In genomic region chr5:65525674-65526443, GRCm38 (mm10) we compare ENCODE assay signal across 12 mouse cellular contexts. TPM values are rescaled to one million over a fixed set of nuclear protein-coding genes. Genes with fewer than 3 reads are reported as not detected.
DNase-seq lines count a peak whose midpoint lies in the region; ATAC-seq lines count a peak whose summit lies in the region.
"Had no signal": no experiment of that assay in that cellular context is flagged by ENCODE, and none has a peak within 500 bp of the region (broad histone marks: within the 10 kb centered on the region; RNA-seq: fewer than 3 reads in every experiment).

No protein-coding gene starts in this region.

- no peaks in the 10 kb centered on the region for H3K27me3 ChIP-seq in heart, embryonic 11.5 days (ENCODE audit: control insufficient read depth, insufficient read depth, low read length)
- no peaks in the 10 kb centered on the region for H3K27me3 ChIP-seq in midbrain, embryonic 14.5 days (ENCODE audit: control insufficient read depth, insufficient read depth, low read length)
- H3K27me3 ChIP-seq in midbrain, embryonic 16.5 days (ENCODE audit: control insufficient read depth, insufficient read depth, low read depth, low read length): no peaks in the 10 kb centered on the region; the same call in 1 of the 2 replicates
- H3K27me3 ChIP-seq in splenic B cell, adult 2 months (ENCODE audit: control insufficient read depth, insufficient read depth, low read length, poor library complexity, severe bottlenecking): no peaks in the 10 kb centered on the region
- H3K27me3 ChIP-seq: heart, embryonic 13.5 days had no signal

- no peak overlapping the region for H3K27ac ChIP-seq in heart, embryonic 11.5 days (ENCODE audit: low read depth, low read length)
- H3K27ac ChIP-seq in midbrain, embryonic 14.5 days (replicated peaks; ENCODE audit: low read depth, low read length): no peak overlapping the region
- no peak overlapping the region for H3K27ac ChIP-seq in midbrain, embryonic 16.5 days (ENCODE audit: low read length)
- H3K27ac ChIP-seq: heart, embryonic 13.5 days had no signal

- H3K4me3 ChIP-seq in heart, embryonic 11.5 days (ENCODE audit: low read depth, low read length): no peak overlapping the region
- H3K4me3 ChIP-seq in midbrain, embryonic 14.5 days (replicated peaks; ENCODE audit: low read depth, low read length): no peak overlapping the region
- no peak overlapping the region for H3K4me3 ChIP-seq in midbrain, embryonic 16.5 days (ENCODE audit: low read depth, low read length)
- H3K4me3 ChIP-seq: heart, embryonic 13.5 days had no signal

- H3K36me3 ChIP-seq in heart, embryonic 11.5 days (ENCODE audit: control insufficient read depth, insufficient read depth, low read length): no peaks in the 10 kb centered on the region
- no peaks in the 10 kb centered on the region for H3K36me3 ChIP-seq in midbrain, embryonic 14.5 days (ENCODE audit: control insufficient read depth, insufficient read depth, low read length)
- no peaks in the 10 kb centered on the region for H3K36me3 ChIP-seq in midbrain, embryonic 16.5 days (ENCODE audit: control insufficient read depth, insufficient read depth, low read length)
- H3K36me3 ChIP-seq in splenic B cell, adult 2 months (ENCODE audit: control insufficient read depth, insufficient read depth, low read length, poor library complexity, severe bottlenecking): no peaks in the 10 kb centered on the region
- H3K36me3 ChIP-seq: heart, embryonic 13.5 days had no signal

- H3K4me2 ChIP-seq in heart, embryonic 11.5 days: no peak overlapping the region
- no peak overlapping the region for H3K4me2 ChIP-seq in midbrain, embryonic 14.5 days (ENCODE audit: low read length)
- no peak overlapping the region for H3K4me2 ChIP-seq in midbrain, embryonic 16.5 days (ENCODE audit: low read length)
- H3K4me2 ChIP-seq: heart, embryonic 13.5 days had no signal

- no peak overlapping the region for H3K9ac ChIP-seq in heart, embryonic 11.5 days (ENCODE audit: low read depth, low read length)
- H3K9ac ChIP-seq in midbrain, embryonic 14.5 days (replicated peaks; ENCODE audit: low read length): no peak overlapping the region
- no peak overlapping the region for H3K9ac ChIP-seq in midbrain, embryonic 16.5 days (ENCODE audit: low read depth, low read length)
- H3K9ac ChIP-seq: heart, embryonic 13.5 days had no signal

- no peaks in the 10 kb centered on the region for H3K4me1 ChIP-seq in heart, embryonic 11.5 days (ENCODE audit: control insufficient read depth, insufficient read depth, low read length)
- peaks cover 3% of the 10 kb centered on the region; the same call in 1 of the 2 replicates for H3K4me1 ChIP-seq in midbrain, embryonic 14.5 days (ENCODE audit: control insufficient read depth, insufficient read depth, low read length)
- H3K4me1 ChIP-seq in midbrain, embryonic 16.5 days (ENCODE audit: control insufficient read depth, insufficient read depth, low read length): no peaks in the 10 kb centered on the region
- H3K4me1 ChIP-seq: heart, embryonic 13.5 days had no signal

- DNase-seq in heart, adult 11 months: peak; percentile 75
- peak; percentile 32 for DNase-seq in midbrain, embryonic 14.5 days
- peak; percentile 80 for DNase-seq in splenic B cell, adult 2 months (ENCODE audit: low read depth, low spot score)
- DNase-seq in frontal cortex, postnatal 10 days (ENCODE audit: low spot score in 2 of 2): no peak

- 18% methylated on average over 8 of the region's 8 CpGs for WGBS in heart, embryonic 11.5 days (ENCODE audit: insufficient replicate concordance)
- WGBS in midbrain, embryonic 14.5 days: 2% methylated on average over 8 of the region's 8 CpGs
- WGBS in midbrain, embryonic 16.5 days: 4% methylated on average over 8 of the region's 8 CpGs

- no peak for ATAC-seq in heart, embryonic 11.5 days (replicated peaks; ENCODE audit: insufficient number of reproducible peaks, low FRiP score, low TSS enrichment)
- ATAC-seq in midbrain, embryonic 14.5 days (ENCODE audit: low FRiP score, low TSS enrichment): no peak
- no peak for ATAC-seq in midbrain, embryonic 16.5 days
- peak; percentile 59 for ATAC-seq in activated CD4-positive, CD25-positive, alpha-beta regulatory T cell, adult 4 months
- no peak for ATAC-seq in erythroblast, adult 5-6 weeks (replicated peaks; ENCODE audit: low FRiP score, poor library complexity, severe bottlenecking)

- no peaks in the 10 kb centered on the region for H3K9me3 ChIP-seq in heart, embryonic 11.5 days (replicated peaks; ENCODE audit: control insufficient read depth, low read length)
- no peaks in the 10 kb centered on the region for H3K9me3 ChIP-seq in midbrain, embryonic 14.5 days (ENCODE audit: control insufficient read depth, low read length)
- no peaks in the 10 kb centered on the region for H3K9me3 ChIP-seq in midbrain, embryonic 16.5 days (replicated peaks; ENCODE audit: control insufficient read depth, low read length, poor library complexity, severe bottlenecking)
- H3K9me3 ChIP-seq: heart, embryonic 13.5 days had no signal

RNA-seq across cellular contexts. Expression of gene Smim14, which starts 11.1 kb away (rescaled TPM):
- polyA plus RNA-seq in heart, embryonic 11.5 days (2014; fragmentation: Nextera tagmentation; extraction: Ambion mirVana): 92.0 and 108 TPM in 2 replicates
- 196 and 212 TPM in 2 replicates for polyA plus RNA-seq in midbrain, embryonic 14.5 days (2014; fragmentation: Nextera tagmentation; extraction: Ambion mirVana)
- polyA plus RNA-seq in midbrain, embryonic 16.5 days (2015; fragmentation: Nextera tagmentation; extraction: Ambion mirVana): 213 and 227 TPM in 2 replicates
- 100 to 1,000 TPM; 137 to 154 TPM for polyA plus RNA-seq in activated CD4-positive, CD25-positive, alpha-beta regulatory T cell, adult 4 months (2017; shearing (Covaris generic))
- total RNA-seq in erythroblast, adult 5-6 weeks (2015; ENCODE audit: low replicate concordance): 41.8 and 54.2 TPM in 2 replicates
- total RNA-seq in erythroblast, adult 5-6 weeks (2017; ENCODE audit: low replicate concordance): 17.6 and 26.3 TPM in 2 replicates

RNA-seq across cellular contexts. Expression of gene Ube2k, which starts 11.2 kb away (rescaled TPM):
- 114 and 120 TPM in 2 replicates for polyA plus RNA-seq in heart, embryonic 11.5 days (2014; fragmentation: Nextera tagmentation; extraction: Ambion mirVana)
- 155 and 182 TPM in 2 replicates for polyA plus RNA-seq in midbrain, embryonic 14.5 days (2014; fragmentation: Nextera tagmentation; extraction: Ambion mirVana)
- 186 and 206 TPM in 2 replicates for polyA plus RNA-seq in midbrain, embryonic 16.5 days (2015; fragmentation: Nextera tagmentation; extraction: Ambion mirVana)
- polyA plus RNA-seq in activated CD4-positive, CD25-positive, alpha-beta regulatory T cell, adult 4 months (2017; shearing (Covaris generic)): 100 to 1,000 TPM; 107 to 115 TPM
- total RNA-seq in erythroblast, adult 5-6 weeks (2015; ENCODE audit: low replicate concordance): 35.0 and 44.5 TPM in 2 replicates
- total RNA-seq in erythroblast, adult 5-6 weeks (2017; ENCODE audit: low replicate concordance): 18.1 TPM in 2 replicates

RNA-seq across cellular contexts. Expression of gene Gm43552, which starts 33.2 kb away (rescaled TPM):
- polyA plus RNA-seq in heart, embryonic 11.5 days (2014; fragmentation: Nextera tagmentation; extraction: Ambion mirVana): not detected in 2 replicates
- 3.0 TPM in 1 of 2 replicates, not detected in the other for polyA plus RNA-seq in midbrain, embryonic 14.5 days (2014; fragmentation: Nextera tagmentation; extraction: Ambion mirVana)
- polyA plus RNA-seq in midbrain, embryonic 16.5 days (2015; fragmentation: Nextera tagmentation; extraction: Ambion mirVana): not detected in 2 replicates
- polyA plus RNA-seq in activated CD4-positive, CD25-positive, alpha-beta regulatory T cell, adult 4 months (2017; shearing (Covaris generic)): not detected
- total RNA-seq in erythroblast, adult 5-6 weeks (2015; ENCODE audit: low replicate concordance): not detected in 2 replicates
- total RNA-seq in erythroblast, adult 5-6 weeks (2017; ENCODE audit: low replicate concordance): not detected in 2 replicates
- total RNA-seq: left cerebral cortex, postnatal 25 days had no signal
- polyA plus RNA-seq: embryonic facial prominence, embryonic 11.5 days; stomach, embryonic 14.5 days had no signal

Comparison
In these comparisons a context has a peak if more than half of its experiments do, and no peak if none do; other contexts are left out.
1. DNase-seq: peak in heart, adult 11 months (single experiment), midbrain, embryonic 14.5 days (single experiment) and splenic B cell, adult 2 months (single experiment); none in frontal cortex, postnatal 10 days (0 of 2).